Mouse (Mus musculus) heart, postnatal 4 days (tissue): ENCODE results near the gene Olfr56. TPM values are rescaled to one million over a fixed set of nuclear protein-coding genes. Genes with fewer than 3 reads are reported as not detected.
"Not testable (repeated sequence)": the region's sequence is repeated elsewhere in the genome, so short reads cannot be mapped to it uniquely, and the experiment has no call there.

Experiments used
- DNase-seq: peaks from one replicate; pipeline ENCODE4 v3.0.0; 2021
- total RNA-seq, 2 experiments: library from RNA; stranded (reverse); gene quantifications; 2 replicates each; pipeline ENCODE4 v1.2.3; 2021

Olfr56 gene
- total RNA-seq: under 1 TPM in 1 of 2 experiments, not detected in 1; 0.18 TPM

- DNase-seq: not testable (repeated sequence)
These were observed at the start of gene Olfr56 for GRCm38 (mm10) chr11:48978240-48978939. TSS of gene Olfr56 (plus strand) at chr11:48978889.

- not testable (repeated sequence) for DNase-seq
These were observed 45.3 kb upstream of the Olfr56 start for GRCm38 (mm10) chr11:48933422-48933821.

- not testable (repeated sequence) for DNase-seq
These were observed 44.8 kb upstream of the Olfr56 start for GRCm38 (mm10) chr11:48933923-48934322.

GRCm38 (mm10) chr11:48935291-48935690 is 43.4 kb upstream of the Olfr56 start:
- DNase-seq: not testable (repeated sequence)

GRCm38 (mm10) chr11:48939286-48939685 is 39.4 kb upstream of the Olfr56 start:
- not testable (repeated sequence) for DNase-seq

- DNase-seq: not testable (repeated sequence)
These were observed 32.6 kb upstream of the Olfr56 start, which contains the start of gene Psme2b for GRCm38 (mm10) chr11:48946090-48946489. TSS of gene Psme2b (minus strand) at chr11:48946190.

GRCm38 (mm10) chr11:48974686-48975085 is 4.0 kb upstream of the Olfr56 start:
- not testable (repeated sequence) for DNase-seq

GRCm38 (mm10) chr11:48979251-48979650 is 562 bp downstream of the Olfr56 start, which contains the start of gene 9930111J21Rik1:
TSS of gene 9930111J21Rik1 (minus strand) at chr11:48979398.
- DNase-seq: not testable (repeated sequence)

- DNase-seq: not testable (repeated sequence)
These were observed 1.4 kb downstream of the Olfr56 start for GRCm38 (mm10) chr11:48980052-48980451.

- not testable (repeated sequence) for DNase-seq
These were observed 4.2 kb downstream of the Olfr56 start for GRCm38 (mm10) chr11:48982848-48983247.

GRCm38 (mm10) chr11:48988219-48988618 is 9.5 kb downstream of the Olfr56 start:
- DNase-seq: not testable (repeated sequence)

- DNase-seq: not testable (repeated sequence)
These were observed 11.3 kb downstream of the Olfr56 start for GRCm38 (mm10) chr11:48989981-48990380.

GRCm38 (mm10) chr11:48991740-48992520 is 13.2 kb downstream of the Olfr56 start, which contains the start of gene Gm12185:
TSS of gene Gm12185 (minus strand) at chr11:48992226.
- DNase-seq: not testable (repeated sequence)

GRCm38 (mm10) chr11:48993296-48993695 is 14.6 kb downstream of the Olfr56 start:
- not testable (repeated sequence) for DNase-seq

- DNase-seq: not testable (repeated sequence)
These were observed 15.3 kb downstream of the Olfr56 start, which contains the start of gene Tgtp1 for GRCm38 (mm10) chr11:48994018-48994417. TSS of gene Tgtp1 (minus strand) at chr11:48994172.

- not testable (repeated sequence) for DNase-seq
These were observed 21.7 kb downstream of the Olfr56 start for GRCm38 (mm10) chr11:49000411-49000810.

- DNase-seq: not testable (repeated sequence)
These were observed 27.6 kb downstream of the Olfr56 start for GRCm38 (mm10) chr11:49006317-49006716.

- not testable (repeated sequence) for DNase-seq
These were observed 28.1 kb downstream of the Olfr56 start for GRCm38 (mm10) chr11:49006785-49007184.

- not testable (repeated sequence) for DNase-seq
These were observed 33.4 kb downstream of the Olfr56 start for GRCm38 (mm10) chr11:49012074-49012473.

- not testable (repeated sequence) for DNase-seq
These were observed 71.4 kb downstream of the Olfr56 start for GRCm38 (mm10) chr11:49050064-49050463.

- not testable (repeated sequence) for DNase-seq
These were observed 72.6 kb downstream of the Olfr56 start, which contains the start of gene 9930111J21Rik2 for GRCm38 (mm10) chr11:49051093-49051891. TSS of gene 9930111J21Rik2 (minus strand) at chr11:49051242.

GRCm38 (mm10) chr11:49051894-49052293 is 73.2 kb downstream of the Olfr56 start:
- DNase-seq: not testable (repeated sequence)
